Mouse (Mus musculus): ENCODE measurements around the gene Pla2g4e. TPM values are rescaled to one million over a fixed set of nuclear protein-coding genes. Genes with fewer than 3 reads are reported as not detected.

Pla2g4e gene
- polyA plus RNA-seq, 1 experiment: not detected

- no peaks in the 10 kb centered on the region for H3K4me1 ChIP-seq (ENCODE audit: control insufficient read depth, insufficient read depth, low read length)
- no peaks in the 10 kb centered on the region for H3K9me3 ChIP-seq (replicated peaks; ENCODE audit: control insufficient read depth, insufficient read depth, low read length, poor library complexity, severe bottlenecking)
- no peak overlapping the region for H3K4me3 ChIP-seq (ENCODE audit: low read depth, low read length)
- H3K9ac ChIP-seq (ENCODE audit: low read depth, poor library complexity, severe bottlenecking): no peak overlapping the region
- no peak for TF ChIP-seq EP300 (IDR thresholded peaks at IDR 0.05; ENCODE audit: insufficient read depth, low read depth, low read length)
- TF ChIP-seq CTCF (IDR thresholded peaks at IDR 0.05; ENCODE audit: low read depth, low read length): no peak
- no peak for TF ChIP-seq POLR2A (IDR thresholded peaks at IDR 0.05; ENCODE audit: insufficient read depth, low read length)
- H3K27ac ChIP-seq (ENCODE audit: insufficient read depth, low read length): no peak overlapping the region
- no peaks in the 10 kb centered on the region for H3K27me3 ChIP-seq (ENCODE audit: control insufficient read depth, insufficient read depth, low read length, poor library complexity, severe bottlenecking)
- no peaks in the 10 kb centered on the region for H3K36me3 ChIP-seq (ENCODE audit: control insufficient read depth, insufficient read depth, low read length, poor library complexity, severe bottlenecking)
These were observed 39.0 kb upstream of the Pla2g4e start for GRCm38 (mm10) chr2:120284094-120284493.

- no peaks in the 10 kb centered on the region for H3K4me1 ChIP-seq (ENCODE audit: control insufficient read depth, insufficient read depth, low read length)
- no peak overlapping the region for H3K27ac ChIP-seq (ENCODE audit: insufficient read depth, low read length)
- no peaks in the 10 kb centered on the region for H3K36me3 ChIP-seq (ENCODE audit: control insufficient read depth, insufficient read depth, low read length, poor library complexity, severe bottlenecking)
- no peaks in the 10 kb centered on the region for H3K27me3 ChIP-seq (ENCODE audit: control insufficient read depth, insufficient read depth, low read length, poor library complexity, severe bottlenecking)
- no peaks in the 10 kb centered on the region for H3K9me3 ChIP-seq (replicated peaks; ENCODE audit: control insufficient read depth, insufficient read depth, low read length, poor library complexity, severe bottlenecking)
- TF ChIP-seq CTCF (IDR thresholded peaks at IDR 0.05; ENCODE audit: low read depth, low read length): no peak
- no peak overlapping the region for H3K4me3 ChIP-seq (ENCODE audit: low read depth, low read length)
- H3K9ac ChIP-seq (ENCODE audit: low read depth, poor library complexity, severe bottlenecking): no peak overlapping the region
These were observed 38.4 kb upstream of the Pla2g4e start for GRCm38 (mm10) chr2:120283550-120283949.

- Histone ChIP-seq H3K9ac (ENCODE audit: low read depth, poor library complexity, severe bottlenecking) (no peak overlapping the region), H3K4me1 (ENCODE audit: control insufficient read depth, insufficient read depth, low read length) (no peaks in the 10 kb centered on the region), H3K27me3 (ENCODE audit: control insufficient read depth, insufficient read depth, low read length, poor library complexity, severe bottlenecking) (no peaks in the 10 kb centered on the region), H3K27ac (ENCODE audit: insufficient read depth, low read length) (no peak overlapping the region), H3K9me3 (replicated peaks; ENCODE audit: control insufficient read depth, insufficient read depth, low read length, poor library complexity, severe bottlenecking) (no peaks in the 10 kb centered on the region), H3K36me3 (ENCODE audit: control insufficient read depth, insufficient read depth, low read length, poor library complexity, severe bottlenecking) (no peaks in the 10 kb centered on the region), H3K4me3 (ENCODE audit: low read depth, low read length) (no peak overlapping the region)
- TF ChIP-seq EP300 (IDR thresholded peaks at IDR 0.05; ENCODE audit: insufficient read depth, low read depth, low read length) (no peak), CTCF (IDR thresholded peaks at IDR 0.05; ENCODE audit: low read depth, low read length) (no peak), POLR2A (IDR thresholded peaks at IDR 0.05; ENCODE audit: insufficient read depth, low read length) (no peak)
These were observed 36.1 kb upstream of the Pla2g4e start for GRCm38 (mm10) chr2:120281221-120281620.

GRCm38 (mm10) chr2:120279961-120280360 is 34.8 kb upstream of the Pla2g4e start:
- H3K27me3 ChIP-seq (ENCODE audit: control insufficient read depth, insufficient read depth, low read length, poor library complexity, severe bottlenecking): no peaks in the 10 kb centered on the region
- H3K9me3 ChIP-seq (replicated peaks; ENCODE audit: control insufficient read depth, insufficient read depth, low read length, poor library complexity, severe bottlenecking): no peaks in the 10 kb centered on the region
- H3K9ac ChIP-seq (ENCODE audit: low read depth, poor library complexity, severe bottlenecking): no peak overlapping the region
- H3K27ac ChIP-seq (ENCODE audit: insufficient read depth, low read length): no peak overlapping the region
- no peak overlapping the region for H3K4me3 ChIP-seq (ENCODE audit: low read depth, low read length)
- no peaks in the 10 kb centered on the region for H3K4me1 ChIP-seq (ENCODE audit: control insufficient read depth, insufficient read depth, low read length)
- TF ChIP-seq CTCF (IDR thresholded peaks at IDR 0.05; ENCODE audit: low read depth, low read length): peak; percentile 83
- no peak for TF ChIP-seq EP300 (IDR thresholded peaks at IDR 0.05; ENCODE audit: insufficient read depth, low read depth, low read length)
- no peaks in the 10 kb centered on the region for H3K36me3 ChIP-seq (ENCODE audit: control insufficient read depth, insufficient read depth, low read length, poor library complexity, severe bottlenecking)

GRCm38 (mm10) chr2:120276951-120277350 is 31.8 kb upstream of the Pla2g4e start:
- Histone ChIP-seq H3K27me3 (ENCODE audit: control insufficient read depth, insufficient read depth, low read length, poor library complexity, severe bottlenecking) (no peaks in the 10 kb centered on the region), H3K9me3 (replicated peaks; ENCODE audit: control insufficient read depth, insufficient read depth, low read length, poor library complexity, severe bottlenecking) (no peaks in the 10 kb centered on the region), H3K4me3 (ENCODE audit: low read depth, low read length) (no peak overlapping the region), H3K27ac (ENCODE audit: insufficient read depth, low read length) (no peak overlapping the region), H3K36me3 (ENCODE audit: control insufficient read depth, insufficient read depth, low read length, poor library complexity, severe bottlenecking) (no peaks in the 10 kb centered on the region), H3K4me1 (ENCODE audit: control insufficient read depth, insufficient read depth, low read length) (no peaks in the 10 kb centered on the region), H3K9ac (ENCODE audit: low read depth, poor library complexity, severe bottlenecking) (no peak overlapping the region)
- TF ChIP-seq CTCF (IDR thresholded peaks at IDR 0.05; ENCODE audit: low read depth, low read length) (no peak), EP300 (IDR thresholded peaks at IDR 0.05; ENCODE audit: insufficient read depth, low read depth, low read length) (no peak), POLR2A (IDR thresholded peaks at IDR 0.05; ENCODE audit: insufficient read depth, low read length) (no peak)

- Histone ChIP-seq H3K9ac (ENCODE audit: low read depth, poor library complexity, severe bottlenecking) (no peak overlapping the region), H3K27ac (ENCODE audit: insufficient read depth, low read length) (no peak overlapping the region), H3K4me1 (ENCODE audit: control insufficient read depth, insufficient read depth, low read length) (no peaks in the 10 kb centered on the region)
These were observed 23.5 kb upstream of the Pla2g4e start for GRCm38 (mm10) chr2:120268635-120269034.

More at GRCm38 (mm10) chr2:120268635-120269034, 23.5 kb upstream of the Pla2g4e start:
- no peaks in the 10 kb centered on the region for H3K27me3 ChIP-seq (ENCODE audit: control insufficient read depth, insufficient read depth, low read length, poor library complexity, severe bottlenecking)
- TF ChIP-seq EP300 (IDR thresholded peaks at IDR 0.05; ENCODE audit: insufficient read depth, low read depth, low read length): no peak
- TF ChIP-seq CTCF (IDR thresholded peaks at IDR 0.05; ENCODE audit: low read depth, low read length): peak; percentile 47
- TF ChIP-seq POLR2A (IDR thresholded peaks at IDR 0.05; ENCODE audit: insufficient read depth, low read length): no peak
- H3K9me3 ChIP-seq (replicated peaks; ENCODE audit: control insufficient read depth, insufficient read depth, low read length, poor library complexity, severe bottlenecking): no peaks in the 10 kb centered on the region
- peak overlapping the region; percentile 37 for H3K4me3 ChIP-seq (ENCODE audit: low read depth, low read length)
- no peaks in the 10 kb centered on the region for H3K36me3 ChIP-seq (ENCODE audit: control insufficient read depth, insufficient read depth, low read length, poor library complexity, severe bottlenecking)

All from ES-Bruce4 (cell line).